Mouse (Mus musculus): ENCODE measurements around the gene Slc35f3.
A peak's percentile ranks its signal among the peaks of the same experiment; 100 is the strongest.
"Not testable (repeated sequence)": the region's sequence is repeated elsewhere in the genome, so short reads cannot be mapped to it uniquely, and the experiment has no call there.

Slc35f3 gene

DNA sequence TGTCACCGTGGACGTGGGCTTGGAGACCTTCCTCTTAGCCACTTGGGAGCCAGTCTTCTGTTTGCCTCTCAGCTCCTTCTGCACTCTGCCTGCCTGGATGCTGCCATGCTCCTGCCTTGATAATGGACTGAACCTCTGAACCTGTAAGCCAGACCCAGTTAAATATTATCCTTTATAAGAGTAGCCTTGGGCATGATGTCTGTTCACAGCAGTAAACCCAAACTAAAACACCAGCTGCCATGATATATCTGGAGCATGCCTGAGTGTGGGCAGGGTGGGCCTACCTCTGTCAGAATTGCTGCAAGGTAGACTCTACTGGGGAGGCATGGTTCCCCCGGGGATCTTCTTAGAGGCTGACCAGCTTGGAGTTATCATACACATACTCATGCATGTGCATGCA lies 41.0 kb downstream of the Slc35f3 start:
- no peak for DNase-seq

DNA sequence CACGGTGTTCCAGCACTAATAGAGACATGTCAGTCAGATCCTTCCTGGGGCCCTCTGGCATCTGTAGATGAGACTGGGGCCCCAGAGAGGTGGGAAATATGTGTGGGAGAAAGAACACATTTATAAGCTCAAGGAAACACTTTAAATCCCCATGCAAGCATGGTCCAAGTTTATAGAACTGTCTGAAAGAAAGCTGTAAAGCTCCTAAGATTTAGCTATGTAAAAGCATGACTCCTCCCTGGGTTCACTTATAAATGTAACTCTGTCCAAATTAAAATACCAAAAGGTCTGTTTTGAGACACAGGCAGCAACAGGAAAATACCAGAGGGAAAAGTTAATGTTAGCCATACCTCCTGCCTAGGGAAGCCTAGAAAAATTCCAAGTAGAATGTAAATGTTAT lies 42.8 kb downstream of the Slc35f3 start:
- DNase-seq: no peak

DNA sequence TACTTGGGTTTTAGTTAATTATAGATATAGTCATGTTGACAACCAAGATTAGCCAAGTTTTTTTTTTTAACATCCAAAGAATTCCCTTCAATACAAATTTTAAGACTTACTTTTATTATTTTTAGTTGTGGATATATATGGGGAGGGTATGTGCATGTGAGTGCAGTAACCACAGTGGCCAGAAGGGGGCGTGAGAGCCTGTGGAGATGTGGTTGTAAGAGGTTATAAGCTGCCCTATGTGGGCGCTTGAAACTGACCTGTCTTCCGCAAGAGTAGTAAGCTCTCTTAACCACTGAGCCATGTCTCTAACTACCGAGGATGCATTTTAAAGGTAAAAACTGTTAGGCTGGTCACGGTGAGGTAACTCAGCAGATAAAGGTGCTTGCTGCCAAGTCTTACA lies 45.1 kb downstream of the Slc35f3 start:
- no peak for DNase-seq

DNA sequence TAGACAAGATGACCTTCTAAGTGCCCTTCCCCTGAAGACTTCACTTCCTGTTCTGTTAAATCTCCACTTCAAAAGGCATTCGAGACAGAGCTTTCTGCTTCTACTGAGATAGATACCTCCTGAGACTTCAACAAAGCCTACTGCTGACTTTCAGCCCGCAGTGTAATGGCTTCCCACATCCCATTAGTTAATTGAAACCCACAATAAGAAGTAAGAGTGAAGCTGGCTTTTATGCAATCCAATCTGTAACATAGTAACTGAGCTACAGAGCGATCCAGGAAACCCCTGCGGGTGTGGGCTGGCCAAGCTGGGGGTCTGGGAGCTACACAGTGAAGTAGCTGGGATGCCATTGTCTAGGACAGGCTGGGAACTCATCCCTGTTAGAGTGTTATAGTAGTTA lies 46.7 kb downstream of the Slc35f3 start:
- DNase-seq: no peak

DNA sequence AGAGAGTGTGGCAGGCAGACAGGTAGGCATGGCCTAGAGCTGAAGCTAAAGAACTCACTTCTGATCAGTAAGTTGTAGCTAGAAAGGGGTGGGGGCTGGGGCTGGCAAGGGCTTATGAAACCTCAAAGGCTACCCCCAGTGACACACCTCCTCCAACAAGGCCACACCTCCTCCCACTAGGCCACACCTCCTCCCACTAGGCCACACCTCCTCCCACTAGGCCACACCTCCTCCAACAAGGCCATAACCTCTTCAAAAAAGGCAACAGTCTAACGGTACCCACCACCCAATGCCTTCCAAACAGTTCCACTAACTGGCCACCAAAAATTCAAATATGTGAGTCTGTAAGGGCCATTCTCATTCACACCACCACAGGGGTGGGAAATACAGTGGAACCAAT lies 54.9 kb downstream of the Slc35f3 start:
- no peak for DNase-seq

DNA sequence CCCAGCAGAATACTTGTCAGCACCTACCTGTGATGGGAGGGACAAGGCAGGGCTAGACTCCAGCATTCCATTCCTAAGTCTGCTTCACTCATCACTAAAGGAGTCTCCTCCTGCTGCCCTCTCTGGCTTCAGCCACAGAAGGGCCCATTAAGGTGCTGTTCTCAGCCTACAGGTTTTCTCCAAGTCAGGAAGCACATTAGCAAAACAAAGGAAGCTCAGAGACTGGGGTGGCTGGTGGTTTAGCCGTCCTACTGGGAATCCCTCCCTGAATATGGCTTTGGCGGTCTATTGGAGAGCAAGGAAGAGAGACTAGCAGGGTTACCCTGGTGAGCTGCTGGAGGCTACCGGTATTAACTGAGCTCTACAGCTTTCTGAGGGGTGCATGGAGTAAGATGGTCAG lies 59.6 kb downstream of the Slc35f3 start:
- DNase-seq: no peak

- no peak for DNase-seq
Measured at GRCm38 (mm10) chr8:126359296-126359695, 60.9 kb downstream of the Slc35f3 start.

DNA sequence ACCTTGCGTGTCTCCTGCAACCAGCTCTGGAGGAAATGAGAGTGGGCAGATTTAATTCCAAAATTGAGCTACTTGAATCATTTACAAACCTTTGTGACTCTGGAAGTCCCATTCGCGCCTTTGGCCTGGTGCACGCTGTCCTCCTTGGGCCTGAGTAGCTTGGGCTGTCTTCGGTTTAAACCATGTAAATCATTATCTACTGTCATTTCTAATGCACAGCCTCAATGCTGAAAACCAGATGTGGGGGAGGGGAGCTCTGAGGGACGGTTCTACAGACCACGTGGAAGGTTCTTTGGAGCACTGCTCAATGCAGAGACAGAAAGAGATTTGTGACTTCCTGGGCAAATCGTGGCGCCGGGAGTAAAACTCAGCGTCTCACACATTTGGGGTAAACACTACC lies 61.7 kb downstream of the Slc35f3 start:
- no peak for DNase-seq

DNA sequence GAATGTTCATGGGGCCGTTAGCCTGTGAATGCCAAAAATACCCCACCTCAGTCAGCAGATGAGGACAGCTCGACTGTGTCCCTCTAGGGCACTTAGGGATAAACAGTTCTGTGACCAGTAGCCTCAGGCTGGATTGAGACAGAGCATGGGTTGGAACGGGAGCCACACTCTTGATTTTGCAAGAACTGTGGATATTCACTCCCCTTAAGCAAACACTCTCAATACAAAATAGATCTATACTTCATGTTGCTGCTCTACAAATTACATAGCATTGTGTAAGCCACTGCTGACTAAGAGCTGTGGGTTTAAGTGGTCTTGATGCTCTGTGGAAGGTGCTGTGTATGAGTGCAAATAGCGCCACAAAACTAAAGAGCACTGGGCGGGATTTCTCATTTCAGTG lies 62.3 kb downstream of the Slc35f3 start:
- no peak for DNase-seq

DNA sequence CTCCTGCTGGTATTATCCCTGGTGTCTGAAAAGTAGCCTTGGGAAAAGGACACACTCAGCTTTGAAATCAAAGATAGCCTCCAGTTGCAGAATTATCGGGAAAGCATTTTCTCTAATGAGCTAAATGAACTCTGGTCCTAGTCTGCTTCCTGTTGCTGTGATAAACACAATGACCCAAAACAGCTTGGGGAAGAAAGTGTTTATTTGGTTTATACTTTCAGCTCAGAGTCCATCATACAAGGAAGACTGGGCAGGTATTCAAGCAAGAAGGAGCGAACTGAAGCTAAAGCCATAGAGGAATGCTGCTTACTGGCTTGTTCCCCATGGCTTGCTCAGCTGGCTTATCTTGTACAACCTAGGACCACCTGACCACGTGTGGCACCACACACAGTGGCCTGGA lies 67.9 kb downstream of the Slc35f3 start:
- no peak for DNase-seq

DNA sequence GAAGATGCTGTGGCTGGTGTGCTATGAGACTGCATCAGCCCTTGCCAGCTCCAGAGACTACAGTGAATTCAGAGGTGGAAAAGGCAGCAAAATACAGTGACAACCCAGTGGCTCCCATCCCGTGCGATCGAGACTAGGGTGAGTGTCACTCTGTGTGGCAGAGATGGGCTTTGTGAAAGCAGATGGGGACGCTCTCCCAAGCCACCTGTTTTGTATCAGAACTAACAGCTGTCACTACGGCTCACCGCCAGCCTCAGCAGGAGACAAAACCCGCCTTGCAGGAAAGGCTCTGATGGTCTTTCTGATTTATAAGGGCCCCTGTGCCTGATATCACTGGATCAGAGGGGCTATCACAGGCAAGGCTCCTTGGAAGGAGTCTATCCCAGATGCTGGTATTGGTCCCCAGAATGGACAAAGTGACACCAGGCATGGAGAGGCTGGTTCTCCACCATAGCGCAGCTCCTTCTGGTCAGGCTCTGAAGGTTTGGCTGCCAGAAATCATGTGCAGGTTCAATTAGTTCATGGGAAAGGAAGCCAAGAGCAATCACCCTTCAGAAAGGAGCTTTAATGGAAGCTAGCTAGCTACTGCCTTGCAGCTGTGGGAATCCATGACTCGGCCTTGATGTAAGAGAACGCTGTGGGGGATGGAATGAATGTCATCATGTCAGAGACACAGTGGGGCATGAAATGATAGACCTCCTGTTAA lies 70.1 kb downstream of the Slc35f3 start:
- no peak for DNase-seq

DNA sequence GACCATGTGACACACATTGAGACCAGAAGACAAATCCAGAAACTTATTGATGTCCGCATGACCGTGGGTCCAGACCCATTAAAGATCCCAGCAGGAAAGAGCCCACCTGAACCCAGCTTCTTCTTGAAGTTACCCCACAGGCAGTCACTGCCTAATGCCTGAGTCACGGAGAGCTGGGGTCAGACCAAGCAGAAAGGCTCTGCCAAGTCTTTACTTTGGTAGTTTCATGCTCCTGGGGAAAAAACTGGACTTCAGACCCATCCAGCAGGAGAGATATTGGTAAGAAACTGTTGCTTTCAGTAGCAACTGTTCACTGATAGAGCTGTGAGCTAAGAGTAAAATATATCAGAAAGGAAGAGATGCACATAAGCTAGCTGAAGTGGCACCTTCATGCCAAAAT lies 73.5 kb downstream of the Slc35f3 start:
- no peak for DNase-seq

DNA sequence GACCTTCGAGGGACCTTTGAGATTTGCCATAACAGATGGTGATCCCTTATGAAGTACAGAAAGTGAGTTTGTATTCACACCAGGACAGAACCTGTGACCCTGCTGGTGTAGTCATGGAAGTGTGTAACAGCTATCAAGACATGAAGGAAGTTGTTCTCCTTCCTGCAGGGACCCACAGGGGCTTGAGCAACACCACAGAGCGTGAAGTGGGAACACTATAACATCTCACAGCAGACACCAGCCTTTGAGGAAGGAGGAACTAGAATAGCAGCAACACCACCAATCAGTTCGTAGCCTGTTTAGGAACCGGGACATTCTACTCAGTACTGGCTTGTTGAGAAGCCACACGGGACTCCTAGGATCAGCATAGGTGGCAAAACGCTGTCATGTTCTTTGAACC lies 81.2 kb downstream of the Slc35f3 start:
- DNase-seq: no peak

DNA sequence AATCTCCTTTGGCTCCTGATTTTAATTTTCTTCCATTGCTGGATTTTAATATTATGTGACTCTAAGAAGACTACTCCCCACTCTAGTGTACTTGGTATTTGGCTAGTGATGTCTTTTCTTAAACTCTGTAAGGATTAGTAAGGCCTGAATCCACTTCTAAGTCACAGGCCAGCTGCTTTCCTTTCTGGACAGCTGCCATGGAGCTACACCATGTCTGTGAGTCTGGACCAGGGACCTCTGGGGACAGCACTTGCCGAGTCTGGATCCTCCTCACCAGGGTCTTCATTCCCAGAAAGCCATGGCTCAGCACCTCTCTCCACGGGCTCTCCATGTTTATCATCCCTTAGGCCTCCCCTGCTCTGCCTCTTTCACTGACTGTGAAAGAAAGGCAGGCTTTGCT lies 81.8 kb downstream of the Slc35f3 start:
- no peak for DNase-seq

DNA sequence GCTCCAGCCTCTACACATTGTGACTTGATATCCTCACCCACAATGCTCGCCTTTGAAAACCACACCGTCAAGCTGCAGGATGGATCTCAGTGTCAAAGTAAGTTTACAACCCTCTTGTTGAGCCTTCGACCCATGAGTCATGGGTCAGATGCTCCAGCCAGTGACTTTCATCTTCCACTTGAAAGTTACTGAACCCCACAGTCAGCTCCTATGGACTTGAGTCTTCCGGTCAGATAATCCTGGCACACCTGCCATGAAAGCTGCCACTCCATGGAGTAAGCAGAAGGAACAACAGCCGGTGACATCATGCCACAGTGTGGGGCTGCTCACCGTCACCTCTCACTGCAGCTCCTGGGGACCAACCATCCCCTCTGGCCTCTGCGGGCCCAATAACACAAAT lies 82.9 kb downstream of the Slc35f3 start:
- no peak for DNase-seq

DNA sequence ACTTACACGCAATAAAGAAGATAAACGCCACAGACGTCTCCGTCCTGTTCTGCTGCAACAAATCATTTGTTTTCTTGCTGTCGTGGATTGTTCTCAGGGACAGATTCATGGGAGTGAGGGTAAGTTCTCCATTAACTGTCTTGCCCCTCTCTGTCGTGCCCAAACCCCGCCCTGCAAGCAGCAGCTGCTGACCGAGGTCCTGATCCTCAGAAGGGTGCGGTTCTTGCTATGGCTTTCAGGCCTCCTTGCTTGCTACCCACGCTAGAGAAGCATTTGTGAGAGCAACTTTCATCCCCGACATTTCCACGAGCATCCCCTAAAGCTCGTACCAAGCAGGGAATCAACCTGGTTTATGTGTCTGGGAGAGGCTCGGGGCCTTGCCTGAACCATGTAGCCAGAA lies 83.9 kb downstream of the Slc35f3 start:
- DNase-seq: no peak

DNA sequence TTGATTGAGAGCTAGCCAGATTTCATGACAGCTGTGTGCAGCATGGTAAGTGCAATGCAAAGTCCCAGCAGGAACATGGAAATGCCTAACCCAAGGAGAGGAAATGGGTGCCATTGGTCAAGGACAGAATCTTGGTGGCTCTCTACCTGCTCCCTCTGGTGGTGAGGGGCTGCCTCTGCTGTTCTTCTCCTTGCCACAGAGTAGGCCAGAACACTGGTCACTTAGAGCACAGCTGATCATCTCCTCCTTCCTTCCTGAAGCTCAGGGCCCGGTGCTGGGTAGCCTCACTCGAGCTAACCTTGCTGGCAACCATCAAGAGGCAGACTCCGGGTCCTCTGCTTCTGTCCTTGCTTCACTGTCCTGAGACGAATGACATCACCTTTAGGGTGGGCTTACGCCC lies 84.4 kb downstream of the Slc35f3 start:
- peak; percentile 14 for DNase-seq

- DNase-seq: no peak
Measured at GRCm38 (mm10) chr8:126387566-126387965, 89.2 kb downstream of the Slc35f3 start.

GRCm38 (mm10) chr8:126391541-126391940 lies 93.2 kb downstream of the Slc35f3 start:
- DNase-seq: no peak

- DNase-seq: no peak
Measured at GRCm38 (mm10) chr8:126395386-126395785, 97.0 kb downstream of the Slc35f3 start.

DNA sequence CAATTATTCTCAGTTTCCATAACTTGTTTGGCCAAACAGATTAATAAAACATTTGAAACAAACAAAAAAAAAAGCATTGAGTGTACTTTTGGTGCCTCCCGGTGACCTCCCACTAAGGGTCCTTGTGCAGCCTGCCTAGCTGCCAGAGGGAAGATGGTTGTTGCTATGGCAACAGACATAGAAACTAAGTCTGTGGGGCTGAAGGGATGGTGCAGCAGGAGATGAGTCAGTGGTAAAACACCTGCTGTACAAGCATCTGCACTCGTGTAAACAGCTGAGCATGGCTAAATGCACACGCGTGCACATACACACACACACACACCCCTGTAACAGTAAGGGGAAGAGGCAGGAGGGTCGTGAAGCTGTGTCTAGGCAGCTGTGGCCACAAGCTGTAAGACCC lies 97.6 kb downstream of the Slc35f3 start:
- DNase-seq: no peak

DNA sequence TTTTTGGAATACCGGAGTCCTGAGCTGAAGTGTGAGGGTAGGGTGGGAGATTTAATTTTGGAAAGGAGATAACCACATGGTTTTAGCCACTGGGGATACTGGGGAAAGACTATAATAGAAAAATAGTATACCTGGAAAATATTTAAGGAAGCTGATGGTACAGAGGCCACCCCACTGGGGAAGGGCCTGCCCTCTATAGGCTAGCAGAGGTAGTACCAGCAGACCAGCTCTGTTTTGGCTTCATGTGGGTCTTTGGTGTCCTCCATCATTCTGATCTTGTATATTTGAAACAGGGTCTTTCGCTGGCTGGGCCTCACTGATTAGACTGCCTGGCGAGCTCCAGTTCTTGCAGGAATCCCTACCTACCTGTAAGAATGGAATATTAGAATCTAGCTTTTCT lies 100.0 kb downstream of the Slc35f3 start:
- no peak for DNase-seq

DNA sequence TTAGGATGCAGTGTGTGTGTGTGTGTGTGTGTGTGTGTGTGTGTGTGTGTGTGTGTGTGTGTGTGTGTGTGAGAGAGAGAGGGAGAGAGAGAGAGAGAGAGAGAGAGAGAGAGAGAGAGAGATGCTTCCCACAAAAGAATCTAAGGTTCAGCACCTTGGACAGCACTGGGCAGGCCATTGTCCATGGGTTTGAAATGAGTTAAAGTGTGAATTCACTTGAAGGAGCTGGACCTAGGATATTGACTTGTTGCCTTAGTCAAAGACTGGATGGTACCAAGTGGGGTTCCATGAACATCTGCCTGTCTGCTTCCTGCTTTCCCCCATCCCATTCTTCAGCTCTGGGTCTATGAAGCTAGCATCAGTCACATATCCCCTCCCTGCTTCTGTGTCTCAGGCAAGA lies 106.2 kb downstream of the Slc35f3 start:
- DNase-seq: not testable (repeated sequence)

GRCm38 (mm10) chr8:126405030-126405429 lies 106.7 kb downstream of the Slc35f3 start:
- no peak for DNase-seq

- peak; percentile 6 for DNase-seq
Measured at GRCm38 (mm10) chr8:126420834-126421233, 122.5 kb downstream of the Slc35f3 start.
